Mouse (Mus musculus) lung, adult 2 months (tissue): ENCODE data around the gene Cflar. TPM values are rescaled to one million over a fixed set of nuclear protein-coding genes. Genes with fewer than 3 reads are reported as not detected.

Experiments
- DNase-seq: peaks from one replicate; pipeline ENCODE4 v3.0.0; 2022
- H3K4me1 ChIP-seq: fragments of 200-500 bp; 2 replicates; pipeline ENCODE4 v1.6.1; 2011; ENCODE audit warnings: low read length; ENCODE audit not compliant: control insufficient read depth, insufficient read depth
- H3K4me3 ChIP-seq: fragments of 200-500 bp; replicated peaks from 2 replicates; pipeline ENCODE3; 2011; ENCODE audit warnings: low read depth, mild to moderate bottlenecking, control low read depth, low read length; ENCODE audit errors: extremely low read depth
- CTCF ChIP-seq: fragments of 200-500 bp; IDR thresholded peaks from 2 replicates; pipeline ENCODE4 v1.5.1; 2011; ENCODE audit warnings: mild to moderate bottlenecking, low read length, control low read depth; ENCODE audit not compliant: insufficient read depth
- POLR2A ChIP-seq: fragments of 200-500 bp; IDR thresholded peaks from 2 replicates; pipeline ENCODE4 v1.6.1; 2011; ENCODE audit warnings: low read depth, mild to moderate bottlenecking, control low read depth, low read length, borderline replicate concordance; ENCODE audit errors: extremely low read depth
- WGBS: fragments of 180-500 bp; shearing (Covaris S2); methylation state at CpG from one replicate; pipeline ENCODE4 v1.1.7; 2018; 5-methylcytosine and 5-hydroxymethylcytosine counted together
- polyA plus RNA-seq: library from polyadenylated mRNA; depleted of rRNA; stranded (reverse); fragments of >200 nt; gene quantifications from 2 replicates; pipeline ENCODE4 v1.2.3, GENCODE M21; 2012

Gene Cflar
- polyA plus RNA-seq, 1 experiment = 63.2 TPM

GRCm38 (mm10) chr1:58773905-58774304 lies 62.6 kb downstream of the Cflar start:
- peaks cover 2% of the 10 kb centered on the region for H3K4me1 ChIP-seq
- 25% methylated on average over 2 of the region's 2 CpGs for WGBS
- no peak for DNase-seq
- H3K4me3 ChIP-seq = no peak overlapping the region
- TF ChIP-seq POLR2A = no peak
- TF ChIP-seq CTCF = no peak

- H3K4me3 ChIP-seq = no peak overlapping the region
- peaks cover 2% of the 10 kb centered on the region for H3K4me1 ChIP-seq
- DNase-seq = no peak
- WGBS = 94% methylated on average over 5 of the region's 5 CpGs
- TF ChIP-seq POLR2A = no peak
These were observed 64.1 kb downstream of the Cflar start for GRCm38 (mm10) chr1:58775361-58775760.

GRCm38 (mm10) chr1:58777583-58777982 lies 66.3 kb downstream of the Cflar start:
- TF ChIP-seq POLR2A = no peak
- no peak for TF ChIP-seq CTCF
- no peak overlapping the region for H3K4me3 ChIP-seq
- WGBS = 91% methylated on average over 1 of the region's 1 CpGs
- peaks cover 2% of the 10 kb centered on the region for H3K4me1 ChIP-seq
- DNase-seq = no peak

GRCm38 (mm10) chr1:58778226-58778625 lies 66.9 kb downstream of the Cflar start:
- 21% methylated on average over 1 of the region's 1 CpGs for WGBS
- TF ChIP-seq CTCF (no peak), POLR2A (no peak)

GRCm38 (mm10) chr1:58786276-58786675 lies 75.0 kb downstream of the Cflar start:
- peaks cover 2% of the 10 kb centered on the region; the same call in 1 of the 2 replicates for H3K4me1 ChIP-seq
- TF ChIP-seq POLR2A (no peak), CTCF (no peak)
- no peak for DNase-seq
- WGBS = 98% methylated on average over 2 of the region's 2 CpGs
- H3K4me3 ChIP-seq = no peak overlapping the region

More at GRCm38 (mm10) chr1:58778226-58778625, 66.9 kb downstream of the Cflar start:
- Histone ChIP-seq H3K4me3 (no peak overlapping the region), H3K4me1 (peaks cover 2% of the 10 kb centered on the region)
- no peak for DNase-seq

- 97% methylated on average over 4 of the region's 4 CpGs for WGBS
- H3K4me3 ChIP-seq = no peak overlapping the region
- no peak for DNase-seq
- peaks cover 2% of the 10 kb centered on the region; the same call in 1 of the 2 replicates for H3K4me1 ChIP-seq
- TF ChIP-seq CTCF = no peak
- no peak for TF ChIP-seq POLR2A
These were observed 77.1 kb downstream of the Cflar start for GRCm38 (mm10) chr1:58788410-58788809.

- no peak for DNase-seq
- WGBS = 19% methylated on average over 2 of the region's 2 CpGs
- TF ChIP-seq POLR2A (no peak), CTCF (no peak)
- Histone ChIP-seq H3K4me3 (peak overlapping the region; percentile 76), H3K4me1 (no peaks in the 10 kb centered on the region; the same call in 1 of the 2 replicates)
These were observed 83.4 kb downstream of the Cflar start for GRCm38 (mm10) chr1:58794705-58795104.

GRCm38 (mm10) chr1:58795291-58796058 lies 84.2 kb downstream of the Cflar start, which contains the start of gene Casp8:
Gene Casp8 (plus strand): TSS chr1:58795374.
- DNase-seq = peak; percentile 65
- WGBS = under 1% methylated on average over 42 of the region's 42 CpGs
- TF ChIP-seq POLR2A (0 out of 2 replicates have a peak, but pooled peaks have one; percentile 21), CTCF (no peak)

GRCm38 (mm10) chr1:58796059-58796363 lies 84.7 kb downstream of the Cflar start:
- no peak for TF ChIP-seq CTCF
- TF ChIP-seq POLR2A = no peak
- H3K4me1 ChIP-seq = no peaks in the 10 kb centered on the region; the same call in 1 of the 2 replicates
- DNase-seq = no peak
- H3K4me3 ChIP-seq = peak overlapping the region; percentile 76
- 2% methylated on average over 3 of the region's 3 CpGs for whole genome bisulfite sequencing

More at GRCm38 (mm10) chr1:58795291-58796058, 84.2 kb downstream of the Cflar start, which contains the start of gene Casp8:
- H3K4me1 ChIP-seq = no peaks in the 10 kb centered on the region; the same call in 1 of the 2 replicates
- H3K4me3 ChIP-seq = peak within 1 kb of the TSS; percentile 76

- no peak overlapping the region for H3K4me3 ChIP-seq
- WGBS = 33% methylated on average over 4 of the region's 4 CpGs
- DNase-seq = no peak
- no peaks in the 10 kb centered on the region; the same call in 1 of the 2 replicates for H3K4me1 ChIP-seq
- no peak for TF ChIP-seq CTCF
- no peak for TF ChIP-seq POLR2A
These were observed 85.5 kb downstream of the Cflar start for GRCm38 (mm10) chr1:58796853-58797252.
